Mouse (Mus musculus): ENCODE data around the gene Tekt1. TPM values are rescaled to one million over a fixed set of nuclear protein-coding genes. Genes with fewer than 3 reads are reported as not detected.
"Not testable (repeated sequence)": the region's sequence is repeated elsewhere in the genome, so short reads cannot be mapped to it uniquely, and the experiment has no call there.

Tekt1 gene
- total RNA-seq, 2 experiments from 2014 or later, result 2.4 to 3.1 TPM

- peak; percentile 45 to 68 for DNase-seq (ENCODE audit: low spot score in 2 of 2)
These were observed 18.3 kb downstream of the Tekt1 start for GRCm38 (mm10) chr11:72343904-72344303.

GRCm38 (mm10) chr11:72343238-72343625 lies 19.0 kb downstream of the Tekt1 start:
- not testable (repeated sequence) for DNase-seq (ENCODE audit: low spot score in 2 of 2)

- peak; percentile 64 to 69 for DNase-seq (ENCODE audit: low spot score in 2 of 2)
These were observed 19.5 kb downstream of the Tekt1 start for GRCm38 (mm10) chr11:72342549-72343237.

- DNase-seq (ENCODE audit: low spot score in 2 of 2), result no peak
These were observed 22.5 kb downstream of the Tekt1 start for GRCm38 (mm10) chr11:72339716-72340115.

GRCm38 (mm10) chr11:72338437-72338871 lies 23.8 kb downstream of the Tekt1 start:
- no peak for DNase-seq (ENCODE audit: low spot score in 2 of 2)

- DNase-seq (ENCODE audit: low spot score in 2 of 2), result no peak
These were observed 25.5 kb downstream of the Tekt1 start for GRCm38 (mm10) chr11:72336726-72337125.

GRCm38 (mm10) chr11:72334653-72335052 lies 27.6 kb downstream of the Tekt1 start:
- DNase-seq (ENCODE audit: low spot score in 2 of 2), result no peak

- peak; percentile 49 to 54 for DNase-seq (ENCODE audit: low spot score in 2 of 2)
These were observed 29.1 kb downstream of the Tekt1 start for GRCm38 (mm10) chr11:72332951-72333667.

- DNase-seq (ENCODE audit: low spot score in 2 of 2), result no peak
These were observed 36.5 kb downstream of the Tekt1 start for GRCm38 (mm10) chr11:72325701-72326100.

- DNase-seq (ENCODE audit: low spot score in 2 of 2), result peak in 1 of 2 experiments; percentile 33
These were observed 37.8 kb downstream of the Tekt1 start for GRCm38 (mm10) chr11:72324431-72324830.

GRCm38 (mm10) chr11:72318026-72318425 lies 44.2 kb downstream of the Tekt1 start:
- no peak for DNase-seq (ENCODE audit: low spot score in 2 of 2)

GRCm38 (mm10) chr11:72314151-72314895 lies 47.9 kb downstream of the Tekt1 start, which contains the start of gene Fbxo39:
Gene Fbxo39, plus strand, starts transcription at chr11:72314444.
- peak; percentile 57 to 78 for DNase-seq (ENCODE audit: low spot score in 2 of 2)

- peak in 1 of 2 experiments; percentile 0 for DNase-seq (ENCODE audit: low spot score in 2 of 2)
These were observed 50.8 kb downstream of the Tekt1 start for GRCm38 (mm10) chr11:72311355-72312001.

GRCm38 (mm10) chr11:72310491-72310890 lies 51.8 kb downstream of the Tekt1 start:
- DNase-seq (ENCODE audit: low spot score in 2 of 2), result peak in 1 of 2 experiments; percentile 1

GRCm38 (mm10) chr11:72308982-72309381 lies 53.3 kb downstream of the Tekt1 start:
- no peak for DNase-seq (ENCODE audit: low spot score in 2 of 2)

- peak; percentile 45 to 63 for DNase-seq (ENCODE audit: low spot score in 2 of 2)
These were observed 54.8 kb downstream of the Tekt1 start for GRCm38 (mm10) chr11:72307461-72307860.

GRCm38 (mm10) chr11:72302230-72302629 lies 60.0 kb downstream of the Tekt1 start:
- DNase-seq (ENCODE audit: low spot score in 2 of 2), result peak; percentile 72 to 81

- peak; percentile 25 to 26 for DNase-seq (ENCODE audit: low spot score in 2 of 2)
These were observed 60.9 kb downstream of the Tekt1 start, which contains the start of gene Xaf1 for GRCm38 (mm10) chr11:72301334-72301733. Gene Xaf1, plus strand, starts transcription at chr11:72301629.

Measured in left cerebral cortex, adult 18-20 months (tissue).